Mouse (Mus musculus) thymus, adult 2 months (tissue): ENCODE data around the gene Gm47996.

ENCODE experiments used
- CTCF ChIP-seq: fragments of 200-500 bp; IDR thresholded peaks from 2 replicates; pipeline ENCODE4 v1.5.1; 2012; ENCODE audit warnings: mild to moderate bottlenecking, control low read depth, low read length, moderate library complexity, borderline replicate concordance; ENCODE audit not compliant: control insufficient read depth, poor library complexity, insufficient read depth; ENCODE audit errors: extremely low read depth
- POLR2A ChIP-seq: fragments of 200-500 bp; IDR thresholded peaks from 2 replicates; pipeline ENCODE4 v1.6.1; 2012; ENCODE audit warnings: mild to moderate bottlenecking, low read length, control low read depth, moderate library complexity; ENCODE audit not compliant: control insufficient read depth, poor library complexity, insufficient read depth; ENCODE audit errors: extremely low read depth

DNA sequence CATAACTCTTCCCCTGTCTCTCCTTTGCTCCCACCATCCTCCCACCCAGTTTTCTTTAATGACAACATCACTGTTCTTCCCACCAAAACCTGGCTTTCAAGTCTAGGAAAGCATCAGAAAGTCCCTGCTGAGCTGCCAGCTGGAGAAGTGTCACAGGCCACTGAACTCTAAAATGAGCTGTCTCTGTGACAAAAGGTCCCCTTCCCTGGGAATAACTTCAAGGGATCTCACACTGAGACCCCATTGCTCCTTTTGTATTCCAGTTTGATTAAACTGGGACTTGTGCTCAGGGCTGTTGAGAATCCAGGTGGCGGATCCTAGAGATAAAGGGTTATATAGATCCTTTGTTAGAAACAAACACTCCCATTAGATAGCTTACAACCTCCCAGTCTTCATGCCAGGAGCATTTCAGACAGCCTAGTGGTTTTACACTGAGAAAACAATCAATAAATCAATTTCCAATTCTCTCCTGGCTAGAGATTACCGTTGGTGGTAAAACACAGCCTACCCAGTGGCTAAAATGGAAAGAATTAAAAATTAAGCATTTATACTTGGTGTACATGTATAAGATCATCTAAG is 31.3 kb upstream of the Gm47996 start:
- TF ChIP-seq CTCF = no peak
- TF ChIP-seq POLR2A = no peak
